Mouse (Mus musculus) forebrain, embryonic 13.5 days (tissue): Measurements from ENCODE around the gene 4930548H24Rik. TPM values are rescaled to one million over a fixed set of nuclear protein-coding genes. Genes with fewer than 3 reads are reported as not detected.
A peak's percentile ranks its signal among the peaks of the same experiment; 100 is the strongest.
"Not testable (repeated sequence)": the region's sequence is repeated elsewhere in the genome, so short reads cannot be mapped to it uniquely, and the experiment has no call there.

Experiments
- ATAC-seq: fragments of 200-750 bp; cut with Nextera tagmentation; 2 replicates; pipeline ENCODE4 v1.8.0; 2017
- H3K27ac ChIP-seq: fragments of 300-500 bp; sonication (generic); 2 replicates; pipeline ENCODE4 v1.5.1; 2015; ENCODE audit warnings: inconsistent platforms, mild to moderate bottlenecking, moderate library complexity
- H3K27me3 ChIP-seq: fragments of 300-500 bp; sonication (generic); 2 replicates; pipeline ENCODE4 v1.6.1; 2015; ENCODE audit warnings: mild to moderate bottlenecking, inconsistent platforms
- H3K36me3 ChIP-seq: fragments of 300-500 bp; sonication (generic); 2 replicates; pipeline ENCODE4 v1.6.1; 2015; ENCODE audit warnings: mild to moderate bottlenecking, inconsistent platforms; ENCODE audit not compliant: poor library complexity, severe bottlenecking
- H3K4me1 ChIP-seq: fragments of 300-500 bp; sonication (generic); 2 replicates; pipeline ENCODE4 v1.6.1; 2015; ENCODE audit warnings: inconsistent platforms
- H3K4me2 ChIP-seq: fragments of 300-500 bp; sonication (generic); 2 replicates; pipeline ENCODE4 v1.6.1; 2015; ENCODE audit warnings: inconsistent platforms, mild to moderate bottlenecking, moderate library complexity
- H3K4me3 ChIP-seq: fragments of 300-500 bp; sonication (generic); 2 replicates; pipeline ENCODE4 v1.5.1; 2015; ENCODE audit warnings: mild to moderate bottlenecking, inconsistent platforms
- H3K9ac ChIP-seq: fragments of 300-500 bp; sonication (generic); 2 replicates; pipeline ENCODE4 v1.6.1; 2015; ENCODE audit warnings: mild to moderate bottlenecking, inconsistent platforms
- H3K9me3 ChIP-seq: fragments of 300-500 bp; sonication (generic); replicated peaks from 2 replicates; pipeline ENCODE4 v1.6.1; 2016; ENCODE audit warnings: inconsistent platforms
- WGBS: fragments of 180-500 bp; shearing (Covaris S2); methylation state at CpG from one replicate; pipeline ENCODE4 v1.1.7; 2015; 5-methylcytosine and 5-hydroxymethylcytosine counted together
- polyA plus RNA-seq: library from polyadenylated mRNA; unstranded; fragments of >200 nt; fragmentation: Nextera tagmentation; extraction: Ambion mirVana; gene quantifications from 2 replicates; pipeline ENCODE4 v1.2.1, GENCODE M21; 2015

Gene 4930548H24Rik
- polyA plus RNA-seq, 1 experiment from 2014 or later = 0.18 TPM

DNA sequence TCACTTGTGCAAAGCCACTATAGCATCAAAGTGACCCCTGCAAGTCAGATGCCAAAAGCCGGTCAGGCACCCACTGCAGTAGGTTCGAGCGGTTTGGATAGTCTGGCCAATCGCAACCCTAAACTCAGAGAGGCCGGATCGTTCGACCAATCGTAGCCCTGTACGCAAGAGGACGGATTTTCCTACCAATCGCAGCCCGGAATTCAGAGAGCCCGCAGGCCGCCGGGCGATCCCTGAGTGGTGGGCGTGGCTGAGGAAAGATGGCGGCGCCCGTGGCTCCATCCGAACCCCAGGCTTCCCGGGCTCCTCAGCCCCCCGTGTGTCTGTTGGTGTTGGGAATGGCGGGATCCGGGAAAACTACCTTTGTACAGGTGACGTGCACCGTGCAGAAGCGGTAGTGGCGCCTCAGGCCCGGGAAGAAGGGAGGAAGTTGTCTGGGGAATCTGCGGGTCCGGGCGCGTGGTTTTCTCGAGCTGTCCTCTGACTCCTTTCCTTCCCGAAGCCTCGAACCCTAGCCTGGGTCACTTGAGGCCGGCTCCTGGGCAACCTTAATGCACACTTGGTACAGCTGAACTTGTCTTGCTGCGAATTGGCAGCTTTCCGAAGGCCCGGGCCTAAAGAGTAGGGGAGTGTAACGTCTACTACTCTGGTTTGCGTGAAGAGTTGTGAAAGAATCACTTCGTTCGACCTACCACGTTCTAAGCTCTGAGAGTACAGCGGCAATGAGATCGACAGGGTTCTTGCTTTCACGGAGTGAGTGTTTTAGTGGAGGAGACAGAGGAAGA, 9.2 kb downstream of the 4930548H24Rik start, which contains the start of gene Gpn1:
TSS of gene Gpn1 (plus strand) at position 229 of the 785 bp plus-strand sequence.
- no peak within 1 kb of the TSS for H3K27ac ChIP-seq
- peak within 1 kb of the TSS; percentile 78 for H3K4me2 ChIP-seq
- no peaks in the 10 kb centered on the region for H3K27me3 ChIP-seq
- H3K9ac ChIP-seq = peak within 1 kb of the TSS; percentile 77
- H3K4me3 ChIP-seq = peak within 1 kb of the TSS; percentile 75
- under 1% methylated on average over 49 of the region's 49 CpGs for WGBS
- H3K4me1 ChIP-seq = peaks cover 10% of the 10 kb centered on the region
- H3K36me3 ChIP-seq = peaks cover 33% of the 10 kb centered on the region
- H3K9me3 ChIP-seq = no peaks in the 10 kb centered on the region
- ATAC-seq = peak; percentile 100

DNA sequence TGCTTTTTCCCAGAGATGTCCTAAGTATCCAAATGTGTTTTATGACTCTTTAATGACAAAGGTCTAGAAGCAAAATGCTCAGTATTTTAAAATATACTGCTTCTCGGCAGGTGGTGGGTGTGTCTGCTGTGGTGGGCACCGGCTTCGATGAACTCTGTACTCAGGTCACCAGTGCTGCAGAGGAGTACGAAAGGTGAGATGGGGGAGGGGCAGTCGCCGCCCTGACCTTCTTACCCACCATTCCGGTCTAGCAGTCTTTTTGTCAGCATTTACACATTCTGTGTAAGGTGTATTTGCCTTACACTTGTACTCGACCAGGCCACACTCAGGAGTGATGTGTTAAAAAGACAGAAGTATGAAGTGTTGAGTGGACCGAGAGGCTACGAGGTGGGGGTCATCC, 19.3 kb downstream of the 4930548H24Rik start:
- ATAC-seq = no peak
- peaks cover 93% of the 10 kb centered on the region for H3K36me3 ChIP-seq
- no peak overlapping the region for H3K27ac ChIP-seq
- WGBS = 95% methylated on average over 10 of the region's 10 CpGs
- H3K27me3 ChIP-seq = no peaks in the 10 kb centered on the region
- no peak overlapping the region for H3K4me2 ChIP-seq
- H3K4me1 ChIP-seq = no peaks in the 10 kb centered on the region
- no peaks in the 10 kb centered on the region for H3K9me3 ChIP-seq
- H3K4me3 ChIP-seq = no peak overlapping the region
- H3K9ac ChIP-seq = no peak overlapping the region

DNA sequence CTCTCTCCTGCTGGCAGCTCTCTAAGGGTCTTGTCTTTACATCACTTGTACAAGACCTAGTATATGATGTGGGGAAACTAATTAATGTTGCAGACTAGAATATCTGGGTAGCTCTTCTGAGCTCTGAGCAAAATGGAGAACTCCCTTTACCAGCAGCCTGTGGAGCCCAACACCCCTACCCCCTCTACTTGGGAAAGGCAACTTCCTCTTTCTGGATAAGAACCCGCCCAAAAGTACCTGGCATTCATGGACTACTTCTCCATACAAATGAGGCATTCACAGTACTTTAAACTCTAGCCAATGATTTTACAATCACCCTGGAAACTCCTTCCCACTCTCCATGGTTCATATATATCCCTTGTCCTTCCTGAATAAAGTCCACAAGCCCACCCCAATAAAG, 26.9 kb downstream of the 4930548H24Rik start:
- no peak overlapping the region for H3K4me2 ChIP-seq
- 82% methylated on average over 1 of the region's 1 CpGs for WGBS
- H3K4me3 ChIP-seq = no peak overlapping the region
- H3K27me3 ChIP-seq = no peaks in the 10 kb centered on the region
- no peak for ATAC-seq
- H3K9me3 ChIP-seq = no peaks in the 10 kb centered on the region
- H3K4me1 ChIP-seq = no peaks in the 10 kb centered on the region
- peaks cover 96% of the 10 kb centered on the region for H3K36me3 ChIP-seq
- no peak overlapping the region for H3K9ac ChIP-seq
- H3K27ac ChIP-seq = no peak overlapping the region

DNA sequence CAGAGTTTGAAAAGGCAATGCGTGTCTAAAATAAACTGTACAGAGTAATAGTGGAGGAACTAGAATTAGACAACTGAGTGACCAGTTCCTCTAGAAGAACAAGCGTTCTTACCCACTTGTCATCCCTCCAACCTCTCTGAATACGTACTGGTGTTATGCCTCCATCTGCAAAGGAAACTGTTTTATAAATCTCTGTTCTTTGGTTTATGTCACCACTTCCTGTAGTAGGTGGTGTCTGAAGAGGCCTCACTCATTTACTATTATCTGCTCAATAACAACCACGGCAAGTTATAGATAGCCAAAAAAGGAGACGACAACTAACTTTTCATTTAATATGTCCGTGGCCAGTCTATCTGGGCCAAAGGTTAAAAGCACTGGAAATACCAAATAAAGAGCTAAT, 35.0 kb downstream of the 4930548H24Rik start:
- 96% methylated on average over 6 of the region's 6 CpGs for WGBS

DNA sequence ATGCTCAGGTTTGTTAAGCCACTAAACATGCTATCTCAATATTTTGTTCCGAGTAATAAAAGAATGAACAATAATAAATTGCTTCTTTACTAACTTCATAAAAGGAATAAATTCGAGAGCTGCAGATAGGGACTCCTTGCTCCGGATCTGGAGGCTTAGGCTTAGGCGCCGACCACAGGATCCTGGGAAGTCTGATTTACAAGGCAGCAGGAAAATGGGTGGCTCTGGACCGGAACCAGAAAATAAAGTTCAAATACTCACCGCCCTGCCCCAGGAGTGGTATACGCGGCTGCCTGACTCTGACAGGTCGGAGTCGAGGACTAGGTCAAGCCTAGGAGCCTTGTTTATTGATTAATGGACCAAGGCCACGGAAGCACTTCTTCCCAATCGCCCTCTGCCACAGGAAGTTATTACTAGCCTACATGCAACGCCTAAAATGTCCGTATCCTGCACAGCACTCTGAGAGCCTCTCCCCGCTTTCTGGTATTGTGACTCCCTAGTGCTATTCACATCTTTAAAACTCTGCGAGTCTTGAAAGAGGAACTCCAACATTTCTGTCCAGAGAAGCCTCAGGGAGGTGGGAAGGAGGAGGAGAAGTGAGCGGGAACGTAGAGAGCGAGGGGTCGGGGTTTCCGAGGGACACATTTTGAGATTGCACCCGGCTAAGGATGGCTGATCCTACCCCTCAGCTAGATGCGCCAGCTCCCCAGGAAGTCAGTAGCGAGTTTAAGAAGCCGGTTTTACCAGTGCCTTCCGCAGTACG, 41.0 kb downstream of the 4930548H24Rik start, which contains the start of gene Slc4a1ap:
TSS of gene Slc4a1ap (plus strand) at position 642 of the 763 bp plus-strand sequence.
- under 1% methylated on average over 28 of the region's 28 CpGs for WGBS
- Histone ChIP-seq H3K27me3 (no peaks in the 10 kb centered on the region), H3K4me3 (peak within 1 kb of the TSS; percentile 97), H3K36me3 (peaks cover 44% of the 10 kb centered on the region), H3K4me1 (peaks cover 32% of the 10 kb centered on the region), H3K4me2 (peak within 1 kb of the TSS; percentile 98), H3K9ac (peak within 1 kb of the TSS; percentile 90), H3K27ac (peak within 1 kb of the TSS; percentile 80), H3K9me3 (no peaks in the 10 kb centered on the region)
- ATAC-seq = peak; percentile 89

More for the DNA sequence above, 35.0 kb downstream of the 4930548H24Rik start:
- H3K4me2 ChIP-seq = no peak overlapping the region
- H3K27me3 ChIP-seq = no peaks in the 10 kb centered on the region
- ATAC-seq = no peak
- no peaks in the 10 kb centered on the region for H3K9me3 ChIP-seq
- H3K27ac ChIP-seq = no peak overlapping the region
- peaks cover 76% of the 10 kb centered on the region for H3K36me3 ChIP-seq
- H3K4me1 ChIP-seq = peaks cover 6% of the 10 kb centered on the region
- no peak overlapping the region for H3K4me3 ChIP-seq
- no peak overlapping the region for H3K9ac ChIP-seq

DNA sequence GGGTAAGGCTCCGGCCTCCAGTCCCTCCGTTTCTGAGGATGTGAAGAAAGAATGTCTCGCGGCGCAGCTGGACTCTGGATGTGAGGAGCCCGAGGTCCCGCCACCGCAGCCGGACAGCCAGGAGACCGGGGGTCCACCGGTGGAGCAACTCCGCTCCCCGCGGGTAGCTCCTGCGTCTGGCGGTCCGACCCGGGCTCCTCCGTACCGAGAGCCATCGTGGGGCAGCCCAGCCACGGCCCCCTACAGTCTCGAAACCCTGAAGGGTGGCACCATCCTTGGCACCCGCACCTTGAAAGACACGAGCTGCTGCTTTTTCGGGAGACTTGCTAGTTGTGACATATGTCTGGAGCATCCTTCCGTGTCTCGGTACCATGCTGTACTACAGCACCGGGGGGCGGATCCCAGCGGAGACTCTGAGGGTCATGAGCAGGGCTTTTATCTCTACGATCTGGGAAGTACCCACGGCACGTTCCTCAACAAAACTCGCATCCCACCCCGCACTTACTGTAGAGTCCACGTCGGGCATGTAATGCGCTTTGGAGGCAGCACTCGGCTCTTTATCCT, 41.7 kb downstream of the 4930548H24Rik start:
- Histone ChIP-seq H3K27me3 (no peaks in the 10 kb centered on the region), H3K4me3 (peak overlapping the region; percentile 97), H3K4me2 (peak overlapping the region; percentile 98), H3K9ac (peak overlapping the region; percentile 90), H3K36me3 (peaks cover 44% of the 10 kb centered on the region), H3K27ac (0 out of 2 replicates have a peak overlapping the region, but pooled peaks have one; percentile 80), H3K4me1 (peaks cover 32% of the 10 kb centered on the region), H3K9me3 (no peaks in the 10 kb centered on the region)
- ATAC-seq = peak; percentile 30; the same call in 1 of the 2 replicates
- 6% methylated on average over 40 of the region's 40 CpGs for WGBS

DNA sequence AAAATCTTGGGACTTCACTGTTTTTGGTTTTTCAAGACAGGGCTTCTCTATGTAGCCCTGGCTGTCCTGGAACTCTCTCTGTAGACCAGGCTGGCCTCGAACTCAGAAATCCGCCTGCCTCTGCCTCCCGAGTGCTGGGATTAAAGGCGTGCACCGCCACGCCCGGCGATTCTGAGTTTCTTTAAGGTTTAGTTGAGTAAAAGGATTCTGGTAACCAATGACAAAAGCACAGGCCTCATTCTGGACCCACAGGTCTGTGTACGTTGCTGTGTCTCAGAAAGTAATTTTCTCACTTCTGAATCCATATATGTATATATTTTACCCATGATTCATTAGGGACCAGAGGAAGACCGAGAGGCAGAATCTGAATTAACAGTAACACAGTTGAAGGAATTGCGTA, 42.2 kb downstream of the 4930548H24Rik start, which contains the start of gene Supt7l:
TSS of gene Supt7l (minus strand) at position 101 of the 400 bp plus-strand sequence.
- Histone ChIP-seq H3K9ac (peak within 1 kb of the TSS; percentile 90), H3K27ac (peak within 1 kb of the TSS; percentile 80), H3K36me3 (peaks cover 44% of the 10 kb centered on the region), H3K4me1 (peaks cover 32% of the 10 kb centered on the region), H3K4me3 (peak within 1 kb of the TSS; percentile 97), H3K4me2 (peak within 1 kb of the TSS; percentile 98)
- ATAC-seq, H3K27me3 ChIP-seq, H3K9me3 ChIP-seq: not testable (repeated sequence)
- WGBS = 81% methylated on average over 11 of the region's 11 CpGs

DNA sequence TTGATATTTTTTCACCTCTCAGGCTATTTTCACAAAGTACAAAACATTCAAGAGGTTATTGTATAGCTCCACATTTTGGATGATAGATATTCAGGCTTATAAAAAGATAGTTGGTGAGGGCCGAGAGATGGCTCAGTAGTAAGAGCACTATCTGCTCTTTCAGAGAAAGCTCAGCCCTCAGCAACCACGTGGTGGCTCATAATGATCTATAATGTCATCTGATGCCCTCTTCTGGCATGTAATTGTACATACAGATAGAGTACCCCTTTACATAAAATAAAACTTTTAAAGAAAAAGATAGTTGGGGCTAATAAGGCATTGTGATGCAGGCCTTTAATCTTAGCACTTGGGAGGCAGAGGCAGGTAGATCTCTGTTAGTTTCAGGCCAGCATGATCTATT, 43.0 kb downstream of the 4930548H24Rik start:
- no peak for ATAC-seq
- peak overlapping the region; percentile 98 for H3K4me2 ChIP-seq
- H3K9me3 ChIP-seq = no peaks in the 10 kb centered on the region
- WGBS = 66% methylated on average over 2 of the region's 2 CpGs
- H3K4me1 ChIP-seq = peaks cover 32% of the 10 kb centered on the region
- H3K9ac ChIP-seq = no peak overlapping the region
- no peak overlapping the region for H3K4me3 ChIP-seq
- no peaks in the 10 kb centered on the region for H3K27me3 ChIP-seq
- peaks cover 46% of the 10 kb centered on the region for H3K36me3 ChIP-seq
- H3K27ac ChIP-seq = no peak overlapping the region

DNA sequence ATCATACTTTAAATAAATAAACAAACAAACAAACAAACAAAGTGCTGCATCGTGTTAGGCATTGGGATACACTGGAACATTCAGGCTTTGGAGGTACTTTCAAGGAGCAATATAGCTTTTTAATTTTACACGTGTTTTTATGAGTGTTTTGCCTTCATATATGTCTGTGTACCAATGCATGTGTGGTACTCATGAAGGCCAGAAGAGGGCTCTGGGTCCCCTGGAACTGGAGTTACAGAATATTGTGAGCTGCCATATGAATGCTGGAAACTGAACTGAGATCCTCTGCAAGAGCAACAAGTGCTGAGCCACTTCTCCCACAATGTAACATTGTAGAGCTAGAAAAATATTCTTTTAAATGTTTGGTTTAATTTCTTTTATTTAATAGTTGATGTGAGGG, 49.7 kb downstream of the 4930548H24Rik start:
- no peak overlapping the region for H3K4me2 ChIP-seq
- WGBS = 91% methylated on average over 2 of the region's 2 CpGs
- H3K27ac ChIP-seq = no peak overlapping the region
- H3K4me1 ChIP-seq = no peaks in the 10 kb centered on the region
- H3K9me3 ChIP-seq = no peaks in the 10 kb centered on the region
- H3K4me3 ChIP-seq = no peak overlapping the region
- H3K36me3 ChIP-seq = peaks cover 88% of the 10 kb centered on the region
- no peak overlapping the region for H3K9ac ChIP-seq
- no peak for ATAC-seq
- no peaks in the 10 kb centered on the region for H3K27me3 ChIP-seq
